Mouse (Mus musculus) urinary bladder, postnatal 25 days (tissue): ENCODE data around the gene Adamts3.

Source experiments
- DNase-seq: peaks from one replicate; pipeline ENCODE4 v3.0.0; 2022; ENCODE audit warnings: low spot score

Adamts3 gene

GRCm38 (mm10) chr5:89883051-89883907 is at the start of gene Adamts3:
Gene Adamts3 (minus strand): TSS chr5:89883334.
- DNase-seq = peak; percentile 43

DNA sequence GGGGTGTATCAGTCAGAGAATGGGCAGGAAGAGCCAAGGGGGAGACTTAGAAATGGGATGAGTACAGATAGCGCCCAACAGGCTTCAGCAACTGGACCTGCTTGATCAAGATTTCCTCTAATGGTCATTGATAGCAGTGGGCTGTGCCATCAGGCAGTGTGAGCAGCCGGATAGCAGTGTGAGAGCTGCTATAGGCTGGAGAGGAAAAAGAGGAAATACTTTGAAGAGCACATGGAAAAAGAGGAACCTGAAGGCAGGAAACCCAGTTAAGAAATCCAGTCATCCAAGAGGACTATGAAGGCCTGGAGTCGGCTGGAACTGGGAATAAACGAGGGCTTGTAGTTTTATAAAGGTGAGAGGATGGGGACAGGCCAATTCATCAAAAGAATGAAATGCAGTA is 48.4 kb upstream of the Adamts3 start:
- DNase-seq = no peak

- DNase-seq = no peak
These were observed 29.2 kb upstream of the Adamts3 start for GRCm38 (mm10) chr5:89912359-89912758.

DNA sequence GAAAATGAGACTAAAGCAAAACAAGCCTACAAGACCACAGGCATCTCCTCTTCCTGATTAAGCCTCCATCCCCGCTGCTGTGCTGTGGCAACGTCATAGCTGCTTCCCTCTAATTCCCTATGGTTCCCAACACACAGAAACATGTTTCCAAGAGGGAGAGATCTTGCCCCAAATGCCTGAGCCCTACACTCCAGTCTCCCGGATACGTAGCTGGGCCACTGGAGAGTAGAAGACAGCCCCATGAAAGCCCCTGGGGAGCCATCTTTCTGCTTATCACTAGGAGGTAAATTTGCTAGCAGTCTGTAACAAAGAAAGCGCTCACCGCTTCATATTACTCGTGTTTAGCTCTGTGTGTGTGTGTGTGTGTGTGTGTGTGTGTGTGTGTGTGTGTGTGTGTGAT is 28.8 kb upstream of the Adamts3 start:
- DNase-seq = no peak

- DNase-seq = no peak
These were observed 28.4 kb upstream of the Adamts3 start for GRCm38 (mm10) chr5:89911508-89911907.

GRCm38 (mm10) chr5:89906884-89907431 is 23.8 kb upstream of the Adamts3 start:
- DNase-seq = no peak

DNA sequence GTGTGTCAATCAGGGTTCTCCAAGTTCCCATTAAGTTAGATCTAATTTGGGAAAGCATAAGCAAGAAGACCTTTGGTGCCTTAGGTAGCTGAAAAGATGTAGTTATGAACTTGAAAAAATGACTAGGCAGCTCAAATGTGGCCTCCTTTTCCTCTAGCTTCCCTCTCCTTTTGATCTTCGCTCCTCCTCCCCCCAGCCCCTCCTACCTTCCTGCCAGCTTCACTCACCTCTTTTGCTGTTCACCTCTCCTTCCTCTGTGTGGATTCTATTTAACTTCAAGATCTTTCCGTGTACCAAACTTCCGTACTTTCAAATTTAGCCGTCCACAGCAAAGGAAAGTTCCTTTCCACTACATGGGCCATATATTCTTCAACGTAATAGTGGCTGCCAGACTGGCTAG is 17.9 kb upstream of the Adamts3 start:
- no peak for DNase-seq

- DNase-seq = peak; percentile 6
These were observed 14.4 kb upstream of the Adamts3 start for GRCm38 (mm10) chr5:89897495-89897894.

- DNase-seq = no peak
These were observed 12.4 kb upstream of the Adamts3 start for GRCm38 (mm10) chr5:89895520-89895919.

DNA sequence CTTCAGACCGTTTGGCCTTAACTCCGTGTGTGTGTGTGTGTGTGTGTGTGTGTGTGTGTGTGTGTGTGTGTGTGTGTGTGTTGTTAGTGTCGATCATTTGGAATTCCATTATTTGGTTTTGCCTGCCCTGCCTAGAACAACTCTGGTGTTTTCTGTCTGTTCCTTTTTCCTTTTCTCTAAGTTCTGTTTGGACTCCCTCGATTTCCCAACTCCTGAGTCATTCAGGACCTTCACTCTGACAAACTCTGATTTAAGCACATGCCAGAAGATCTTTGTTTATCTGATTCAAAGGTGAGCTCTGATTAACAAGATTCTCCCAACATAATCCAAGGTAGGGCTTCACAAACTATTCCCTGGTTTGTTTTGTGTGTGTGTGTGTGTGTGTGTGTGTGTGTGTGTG is 1.9 kb upstream of the Adamts3 start:
- DNase-seq = no peak

- DNase-seq = no peak
These were observed 722 bp upstream of the Adamts3 start for GRCm38 (mm10) chr5:89883908-89884204.

- peak; percentile 37 for DNase-seq
These were observed 921 bp downstream of the Adamts3 start for GRCm38 (mm10) chr5:89882091-89882734.

- no peak for DNase-seq
These were observed 1.7 kb downstream of the Adamts3 start for GRCm38 (mm10) chr5:89881425-89881824.

DNA sequence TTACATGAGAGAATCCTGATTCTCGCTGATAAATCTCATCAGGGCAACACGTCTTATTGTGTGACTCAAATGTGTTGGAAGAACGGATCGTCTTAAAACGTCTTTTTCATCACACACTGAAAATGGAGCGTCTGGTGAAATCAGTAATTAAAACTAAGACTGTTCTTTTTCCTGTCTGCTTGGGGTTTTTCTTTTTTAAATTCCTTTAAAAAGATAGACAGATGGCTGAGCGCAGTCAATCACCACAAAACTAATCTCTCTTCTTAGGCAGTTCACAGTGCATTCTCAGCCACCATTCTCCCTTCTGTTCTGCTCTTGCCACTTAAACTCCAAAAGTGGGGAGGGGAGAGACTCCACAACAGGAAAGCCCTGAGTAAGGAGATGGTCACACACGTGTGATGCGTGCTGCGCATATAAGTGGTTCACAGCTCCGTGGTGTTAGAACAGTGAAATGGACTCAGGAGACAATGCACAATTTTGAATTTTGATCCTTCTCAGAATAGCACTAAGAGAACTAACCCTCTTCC is 4.2 kb downstream of the Adamts3 start:
- no peak for DNase-seq

- no peak for DNase-seq
These were observed 10.5 kb downstream of the Adamts3 start for GRCm38 (mm10) chr5:89872661-89873060.

DNA sequence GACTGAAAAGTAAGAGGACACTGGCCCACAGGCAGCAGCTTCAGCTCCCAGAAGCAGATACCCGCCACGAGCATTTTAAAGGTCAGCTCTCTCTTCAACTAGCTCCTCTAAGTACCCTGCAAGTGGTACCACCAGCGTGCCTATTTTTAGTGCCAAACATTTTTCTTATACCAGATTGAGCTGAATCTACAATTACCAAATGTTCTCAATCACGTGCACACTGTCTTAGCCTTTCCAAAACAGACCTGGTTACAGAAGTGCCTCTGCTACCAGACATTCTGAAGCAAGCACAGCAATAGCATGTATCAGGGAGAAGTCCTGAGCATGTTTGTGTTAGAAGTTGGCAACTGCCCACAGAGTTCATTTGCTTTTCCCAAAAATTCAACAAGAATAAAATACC is 23.5 kb downstream of the Adamts3 start:
- no peak for DNase-seq

- no peak for DNase-seq
These were observed 24.3 kb downstream of the Adamts3 start for GRCm38 (mm10) chr5:89858837-89859236.

- no peak for DNase-seq
These were observed 36.6 kb downstream of the Adamts3 start for GRCm38 (mm10) chr5:89846551-89846950.

DNA sequence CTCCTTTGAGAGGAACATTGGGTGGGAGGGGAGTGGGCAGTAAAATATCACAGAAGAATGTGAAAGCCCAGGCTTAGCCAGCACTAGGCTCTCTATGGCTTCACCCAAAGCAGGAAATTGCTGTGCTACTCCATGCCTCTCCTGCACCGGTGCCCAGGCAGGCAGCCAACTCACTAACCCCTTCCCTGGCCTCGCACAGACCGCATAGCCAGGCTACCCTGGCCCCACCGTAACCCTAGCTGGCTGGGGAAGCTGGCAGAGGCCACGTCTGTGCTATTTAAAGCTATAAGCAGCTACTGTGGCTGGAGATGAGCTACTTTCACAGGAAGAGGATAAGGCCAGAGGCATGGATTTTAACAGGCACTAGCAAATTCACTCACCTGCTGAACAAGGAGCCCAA is 38.8 kb downstream of the Adamts3 start:
- DNase-seq = no peak

DNA sequence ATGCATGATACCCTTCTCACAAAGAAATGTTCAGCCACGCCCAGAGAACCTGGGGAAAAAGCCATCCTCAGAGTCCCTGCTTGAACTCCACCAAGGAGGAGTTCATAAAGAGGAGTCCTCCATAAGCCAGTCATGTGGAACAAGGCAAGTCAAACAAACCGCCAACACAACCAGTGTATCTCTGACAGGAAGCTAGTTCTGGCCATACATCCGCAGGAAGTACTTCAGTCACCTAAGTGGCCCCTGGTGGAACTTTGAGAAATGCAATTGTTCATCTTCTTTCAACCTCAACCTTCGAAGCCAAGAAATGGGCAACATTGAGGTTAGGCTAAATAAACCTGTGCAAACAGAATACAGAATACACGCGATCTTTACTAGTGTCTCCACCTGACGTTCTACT is 39.7 kb downstream of the Adamts3 start:
- DNase-seq = no peak

GRCm38 (mm10) chr5:89839627-89840026 is 43.5 kb downstream of the Adamts3 start:
- no peak for DNase-seq

- DNase-seq = no peak
These were observed 62.0 kb downstream of the Adamts3 start for GRCm38 (mm10) chr5:89821175-89821574.

GRCm38 (mm10) chr5:89819531-89819930 is 63.6 kb downstream of the Adamts3 start:
- DNase-seq = peak; percentile 45
